Mouse (Mus musculus): Measurements from ENCODE around the gene Fntb. TPM values are rescaled to one million over a fixed set of nuclear protein-coding genes. Genes with fewer than 3 reads are reported as not detected.

The Fntb gene
- 2.9 and 3.3 TPM in 2 replicates for total RNA-seq (2023)

DNA sequence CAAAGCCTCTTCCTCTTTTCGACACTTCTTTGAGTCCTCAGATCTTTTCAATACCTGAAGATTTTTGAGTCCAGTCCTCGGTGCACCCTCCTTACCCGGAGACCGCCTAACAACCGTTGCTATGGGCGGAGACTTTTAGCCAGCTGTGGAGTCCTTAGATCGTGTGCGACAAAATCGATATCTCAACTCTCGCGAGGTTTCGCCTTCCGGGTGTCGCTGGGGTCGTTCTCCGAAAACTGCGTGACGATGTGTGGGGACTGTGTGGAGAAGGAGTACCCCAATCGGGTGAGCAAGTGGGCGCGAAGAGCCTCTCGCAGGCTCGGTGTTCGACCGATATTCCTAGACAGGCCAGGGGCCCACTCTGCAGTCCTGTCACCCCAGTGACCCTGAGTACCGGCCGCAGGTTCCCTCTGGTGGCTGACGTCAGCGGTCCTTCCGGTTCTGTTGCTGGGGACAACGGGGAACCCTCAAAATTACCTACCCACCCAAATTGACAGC is at the start of gene Fntb, which contains the start of gene Churc1:
Fntb (plus strand) TSS at position 236 of the 498 bp plus-strand sequence.
Churc1 (plus strand) TSS at position 185 of the 498 bp plus-strand sequence.

DNA sequence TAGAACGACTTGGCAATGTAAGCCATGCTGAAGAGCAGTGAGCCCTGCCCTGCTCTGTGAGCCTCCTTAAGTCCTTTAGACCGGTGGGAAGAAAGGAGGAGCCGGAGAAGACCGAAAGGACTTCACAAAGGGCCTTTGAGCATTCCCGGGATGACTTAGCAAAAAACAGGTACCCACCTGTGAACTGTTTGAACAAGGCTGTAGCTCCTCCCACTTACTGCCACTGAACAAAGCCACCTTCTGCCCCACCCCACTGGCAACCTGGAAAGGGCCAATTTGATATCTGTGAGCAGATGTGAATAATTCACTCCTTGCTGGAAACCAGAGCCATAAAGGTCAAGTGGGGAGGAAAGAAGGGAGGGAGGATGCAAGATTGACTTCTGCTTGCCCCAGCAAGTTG is 30.0 kb downstream of the Fntb start, which contains the start of gene Gpx2:
Gpx2 (minus strand) TSS at position 205 of the 400 bp plus-strand sequence.

DNA sequence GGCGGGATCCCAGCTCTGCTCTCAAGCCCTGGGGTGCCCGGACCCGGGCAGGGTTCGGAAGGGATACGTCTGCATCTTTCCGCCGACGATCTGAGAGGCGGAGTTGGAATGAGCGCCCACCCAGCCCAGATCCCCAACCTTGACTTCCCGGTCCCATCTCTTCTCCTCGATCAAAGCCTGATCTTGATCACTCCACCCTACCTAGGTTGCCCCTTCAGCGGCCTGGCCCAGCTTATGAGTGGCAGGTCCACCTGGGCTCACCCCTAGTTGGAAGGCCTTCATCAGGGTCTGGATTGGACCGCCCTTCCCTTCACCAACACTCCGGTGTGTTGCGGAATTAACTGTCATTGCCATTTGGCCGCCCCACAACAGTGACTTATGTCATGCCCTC is 57.3 kb downstream of the Fntb start, which contains the start of gene Rab15:
Rab15 (minus strand) TSS at position 258 of the 391 bp plus-strand sequence.

DNA sequence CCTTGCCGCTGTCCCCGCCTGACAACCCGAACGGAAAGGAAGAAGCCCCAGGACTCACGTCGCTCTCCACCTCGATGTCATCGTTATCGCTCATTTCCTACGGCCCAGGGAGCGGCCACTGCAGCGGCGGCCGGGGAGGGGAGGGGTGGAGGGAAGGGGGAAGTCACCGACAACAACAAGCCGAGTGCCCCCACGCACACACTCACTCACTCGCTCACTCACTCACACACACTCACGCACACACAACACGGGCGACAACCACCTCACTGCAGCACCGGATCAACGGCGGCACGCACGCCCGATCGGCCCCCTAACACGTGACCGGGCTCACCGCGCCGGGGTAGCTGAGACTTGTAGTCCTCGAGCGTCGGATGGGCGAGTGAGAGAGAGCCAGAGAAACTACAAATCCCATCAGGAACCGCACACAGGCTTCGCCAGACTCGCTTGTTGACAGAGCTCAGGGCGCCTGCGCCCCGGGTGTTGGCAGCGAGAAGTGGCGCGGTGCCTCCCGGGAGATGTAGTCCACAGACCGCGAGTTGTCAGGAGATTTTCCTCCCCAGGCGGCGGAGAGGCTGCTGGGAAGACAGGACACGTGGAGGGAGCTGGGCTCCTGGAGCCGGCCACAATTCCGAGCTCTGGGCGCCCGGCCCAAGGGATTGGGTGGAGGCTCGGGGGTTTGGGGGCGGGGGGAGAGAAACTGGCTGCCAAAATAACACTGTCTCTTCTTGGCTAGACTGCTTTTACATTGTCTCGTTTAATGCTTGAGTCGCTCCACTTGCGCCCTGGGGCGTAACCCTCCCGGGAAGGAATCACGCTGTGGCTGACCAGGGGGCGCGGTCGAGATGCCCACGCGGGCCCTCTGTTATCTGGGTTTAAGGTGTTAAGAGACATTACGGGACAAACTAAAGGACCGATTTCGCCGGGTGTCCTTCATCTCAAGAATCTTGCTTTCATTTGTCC is 196.8 kb downstream of the Fntb start, which contains the start of gene Max:
Max (minus strand) TSS at position 270 of the 960 bp plus-strand sequence.

Other genes starting within 250 kb of the Fntb start
- 111 and 133 TPM in 2 replicates for gene Plekhg3, start 234.7 kb upstream of the Fntb start, total RNA-seq (2023)
- gene Sptb, start 55.0 kb upstream of the Fntb start, total RNA-seq (2023), result 2.3 and 3.6 TPM in 2 replicates
- gene Churc1, start 51 bp upstream of the Fntb start, total RNA-seq (2023), result 15.5 and 17.1 TPM in 2 replicates
- not detected in 2 replicates for gene Gpx2, start 30.0 kb downstream of the Fntb start, total RNA-seq (2023)
- 0.60 TPM in 1 of 2 replicates, not detected in the other for gene Rab15, start 57.3 kb downstream of the Fntb start, total RNA-seq (2023)
- gene Max, start 196.6 kb downstream of the Fntb start, total RNA-seq (2023), result 487 and 559 TPM in 2 replicates

All from neutrophil, adult 65 days (primary cell).